Mouse (Mus musculus): ENCODE measurements around the gene Olfr376. TPM values are rescaled to one million over a fixed set of nuclear protein-coding genes. Genes with fewer than 3 reads are reported as not detected.

Olfr376 gene
- polyA plus RNA-seq, 1 experiment from 2014 or later = not detected

DNA sequence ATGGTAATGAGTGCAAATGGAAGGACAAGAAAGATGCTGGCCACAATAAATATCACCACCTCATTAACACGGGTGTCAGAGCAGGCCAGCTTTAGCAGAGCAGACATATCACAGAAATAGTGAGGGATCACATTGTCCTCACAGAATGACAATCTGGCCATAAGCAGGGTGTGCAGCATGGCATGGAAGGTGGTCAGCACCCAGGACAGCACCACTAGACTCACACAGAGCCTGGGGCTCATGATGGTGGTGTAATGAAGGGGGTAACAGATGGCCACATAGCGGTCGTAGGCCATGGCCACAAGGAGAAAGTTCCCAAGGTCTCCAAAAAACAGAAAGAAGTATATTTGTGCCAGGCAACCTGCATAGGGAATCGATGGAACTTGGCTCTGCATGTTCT lies 24.3 kb downstream of the Olfr376 start:
- H3K27me3 ChIP-seq (ENCODE audit: control insufficient read depth, insufficient read depth, low read length) = no peaks in the 10 kb centered on the region
- 67% methylated on average over 4 of the region's 4 CpGs for WGBS (ENCODE audit: insufficient replicate concordance)

GRCm38 (mm10) chr11:73399514-73399913 lies 28.5 kb downstream of the Olfr376 start, which contains the start of gene Olfr1:
Gene Olfr1, minus strand, starts transcription at chr11:73399614.
- no peaks in the 10 kb centered on the region for H3K27me3 ChIP-seq (ENCODE audit: control insufficient read depth, insufficient read depth, low read length)
- no peak within 1 kb of the TSS for H3K4me2 ChIP-seq
- no peaks in the 10 kb centered on the region for H3K9me3 ChIP-seq (replicated peaks; ENCODE audit: control insufficient read depth, low read length)
- ATAC-seq (replicated peaks; ENCODE audit: insufficient number of reproducible peaks, low FRiP score, low TSS enrichment) = no peak
- H3K27ac ChIP-seq (ENCODE audit: low read depth, low read length) = no peak within 1 kb of the TSS
- H3K36me3 ChIP-seq (ENCODE audit: control insufficient read depth, insufficient read depth, low read length) = no peaks in the 10 kb centered on the region
- H3K9ac ChIP-seq (ENCODE audit: low read depth, low read length) = no peak within 1 kb of the TSS
- H3K4me1 ChIP-seq (ENCODE audit: control insufficient read depth, insufficient read depth, low read length) = no peaks in the 10 kb centered on the region
- no peak within 1 kb of the TSS for H3K4me3 ChIP-seq (ENCODE audit: low read depth, low read length)

More for the DNA sequence above, 24.3 kb downstream of the Olfr376 start:
- Histone ChIP-seq H3K9me3 (replicated peaks; ENCODE audit: control insufficient read depth, low read length) (no peaks in the 10 kb centered on the region), H3K4me3 (ENCODE audit: low read depth, low read length) (no peak overlapping the region), H3K4me2 (no peak overlapping the region), H3K9ac (ENCODE audit: low read depth, low read length) (no peak overlapping the region), H3K4me1 (ENCODE audit: control insufficient read depth, insufficient read depth, low read length) (no peaks in the 10 kb centered on the region), H3K36me3 (ENCODE audit: control insufficient read depth, insufficient read depth, low read length) (no peaks in the 10 kb centered on the region), H3K27ac (ENCODE audit: low read depth, low read length) (no peak overlapping the region)
- ATAC-seq (replicated peaks; ENCODE audit: insufficient number of reproducible peaks, low FRiP score, low TSS enrichment) = no peak

Other genes with a start within 250 kb of the Olfr376 start
- gene Haspin, start 233.0 kb upstream of the Olfr376 start, polyA plus RNA-seq (2014; fragmentation: Nextera tagmentation; extraction: Ambion mirVana) = 11.2 and 12.0 TPM in 2 replicates
- 0.65 and 0.97 TPM in 2 replicates for gene P2rx5, start 210.8 kb upstream of the Olfr376 start, polyA plus RNA-seq (2014; fragmentation: Nextera tagmentation; extraction: Ambion mirVana)
- 94.3 and 112 TPM in 2 replicates for gene Emc6, start 194.2 kb upstream of the Olfr376 start, polyA plus RNA-seq (2014; fragmentation: Nextera tagmentation; extraction: Ambion mirVana)
- gene Tax1bp3, start 194.2 kb upstream of the Olfr376 start, polyA plus RNA-seq (2014; fragmentation: Nextera tagmentation; extraction: Ambion mirVana) = 264 and 272 TPM in 2 replicates
- 12.7 and 14.9 TPM in 2 replicates for gene Ctns, start 172.2 kb upstream of the Olfr376 start, polyA plus RNA-seq (2014; fragmentation: Nextera tagmentation; extraction: Ambion mirVana)
- 0.31 and 0.94 TPM in 2 replicates for gene Shpk, start 171.8 kb upstream of the Olfr376 start, polyA plus RNA-seq (2014; fragmentation: Nextera tagmentation; extraction: Ambion mirVana)
- 0.16 TPM in 1 of 2 replicates, not detected in the other for gene Trpv1, start 137.0 kb upstream of the Olfr376 start, polyA plus RNA-seq (2014; fragmentation: Nextera tagmentation; extraction: Ambion mirVana)
- gene Trpv3, start 103.9 kb upstream of the Olfr376 start, polyA plus RNA-seq (2014; fragmentation: Nextera tagmentation; extraction: Ambion mirVana) = 0.03 TPM in 2 replicates
- gene Aspa, start 41.6 kb upstream of the Olfr376 start, polyA plus RNA-seq (2014; fragmentation: Nextera tagmentation; extraction: Ambion mirVana) = 0.19 TPM in 1 of 2 replicates, not detected in the other
- gene Gm49340, start 41.5 kb upstream of the Olfr376 start, polyA plus RNA-seq (2014; fragmentation: Nextera tagmentation; extraction: Ambion mirVana) = not detected in 2 replicates
- not detected in 2 replicates for gene Spata22, start 41.5 kb upstream of the Olfr376 start, polyA plus RNA-seq (2014; fragmentation: Nextera tagmentation; extraction: Ambion mirVana)
- not detected in 2 replicates for gene Olfr20, start 20.5 kb upstream of the Olfr376 start, polyA plus RNA-seq (2014; fragmentation: Nextera tagmentation; extraction: Ambion mirVana)
- gene Olfr1, start 28.4 kb downstream of the Olfr376 start, polyA plus RNA-seq (2014; fragmentation: Nextera tagmentation; extraction: Ambion mirVana) = not detected in 2 replicates
- gene Olfr378, start 57.2 kb downstream of the Olfr376 start, polyA plus RNA-seq (2014; fragmentation: Nextera tagmentation; extraction: Ambion mirVana) = not detected in 2 replicates
- not detected in 2 replicates for gene Olfr380, start 86.3 kb downstream of the Olfr376 start, polyA plus RNA-seq (2014; fragmentation: Nextera tagmentation; extraction: Ambion mirVana)
- gene Olfr381, start 120.4 kb downstream of the Olfr376 start, polyA plus RNA-seq (2014; fragmentation: Nextera tagmentation; extraction: Ambion mirVana) = not detected in 2 replicates
- not detected in 2 replicates for gene Olfr382, start 146.0 kb downstream of the Olfr376 start, polyA plus RNA-seq (2014; fragmentation: Nextera tagmentation; extraction: Ambion mirVana)
- gene Olfr385, start 221.8 kb downstream of the Olfr376 start, polyA plus RNA-seq (2014; fragmentation: Nextera tagmentation; extraction: Ambion mirVana) = not detected in 2 replicates
- gene Olfr384, start 227.3 kb downstream of the Olfr376 start, polyA plus RNA-seq (2014; fragmentation: Nextera tagmentation; extraction: Ambion mirVana) = not detected in 2 replicates

Data from heart, embryonic 11.5 days (tissue).